Mouse (Mus musculus): Measurements from ENCODE around the gene Gm10097.

Gene Gm10097

DNA sequence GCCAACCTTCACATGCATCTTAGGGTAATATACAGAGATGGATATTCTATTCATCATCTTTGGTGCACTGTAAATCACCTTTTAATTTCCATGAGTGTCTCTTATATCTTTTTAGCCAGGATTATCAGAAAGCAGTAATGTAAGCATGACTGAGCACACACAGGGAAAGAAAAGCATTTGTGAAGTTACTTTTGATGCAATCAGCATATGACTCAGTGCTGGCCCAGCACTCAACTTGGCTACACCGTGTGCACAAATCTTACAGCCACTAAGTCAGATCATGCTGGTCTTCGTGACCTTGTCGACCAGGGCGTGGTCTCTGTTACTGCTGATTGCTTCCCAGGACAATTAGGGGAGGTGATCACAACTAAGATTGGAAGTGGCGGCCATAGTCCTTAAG lies 16.8 kb downstream of the Gm10097 start:
- DNase-seq (ENCODE audit: low spot score): peak; percentile 12

DNA sequence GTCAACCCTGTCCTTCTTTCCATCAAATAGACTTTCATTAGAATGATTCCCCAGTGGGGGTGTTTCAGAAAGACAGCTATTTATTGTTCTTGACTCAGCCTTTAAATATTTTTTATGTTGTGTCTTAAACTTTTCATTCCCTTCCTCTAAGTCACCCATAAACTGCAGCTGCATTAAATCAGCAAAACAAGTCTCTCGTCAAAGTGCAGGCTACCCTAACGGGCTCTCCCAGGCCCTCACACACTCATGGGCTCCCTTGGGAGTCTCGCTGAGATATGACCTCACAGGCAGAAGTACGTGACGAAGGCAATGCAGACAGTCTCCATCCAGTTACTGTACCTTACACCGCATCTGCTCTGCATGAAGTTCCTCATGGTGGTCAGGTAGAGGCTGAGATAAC lies 17.3 kb downstream of the Gm10097 start:
- DNase-seq (ENCODE audit: low spot score): no peak

DNA sequence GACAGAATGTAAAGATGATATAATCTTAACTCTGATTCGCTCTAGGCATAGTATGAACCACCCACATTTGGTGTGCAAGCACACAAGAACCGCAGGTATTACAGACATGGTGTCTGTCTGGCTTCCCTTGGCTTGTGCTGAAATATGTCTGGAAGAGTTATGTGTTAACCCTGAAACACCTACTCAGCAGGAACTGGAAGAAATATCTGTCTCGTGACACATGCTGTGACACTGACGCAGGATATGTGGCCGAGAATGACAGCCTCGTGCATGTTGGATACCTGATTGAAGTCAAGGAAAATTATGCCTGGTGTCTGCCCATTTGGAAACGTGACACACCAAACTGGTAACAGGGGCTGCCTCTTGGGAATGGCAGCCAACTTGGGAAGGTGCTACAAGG lies 18.3 kb downstream of the Gm10097 start:
- DNase-seq (ENCODE audit: low spot score): no peak

DNA sequence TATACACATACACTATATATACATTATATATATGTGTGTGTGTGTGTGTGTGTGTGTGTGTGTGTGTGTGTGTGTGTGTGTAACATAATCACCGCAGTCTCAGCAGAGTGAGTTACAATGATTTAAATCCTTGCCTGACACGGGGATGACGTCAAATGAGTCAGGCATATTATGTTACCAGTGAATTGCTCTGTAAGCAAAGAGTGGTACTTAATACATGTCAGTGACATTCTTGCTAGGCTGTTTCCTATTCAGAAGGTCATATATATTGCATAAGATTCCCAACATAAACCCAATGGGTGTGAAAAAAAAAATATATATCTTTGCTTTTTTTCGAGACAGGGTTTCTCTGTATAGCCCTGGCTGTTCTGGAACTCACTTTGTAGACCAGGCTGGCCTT lies 20.1 kb downstream of the Gm10097 start:
- no peak for DNase-seq (ENCODE audit: low spot score)

DNA sequence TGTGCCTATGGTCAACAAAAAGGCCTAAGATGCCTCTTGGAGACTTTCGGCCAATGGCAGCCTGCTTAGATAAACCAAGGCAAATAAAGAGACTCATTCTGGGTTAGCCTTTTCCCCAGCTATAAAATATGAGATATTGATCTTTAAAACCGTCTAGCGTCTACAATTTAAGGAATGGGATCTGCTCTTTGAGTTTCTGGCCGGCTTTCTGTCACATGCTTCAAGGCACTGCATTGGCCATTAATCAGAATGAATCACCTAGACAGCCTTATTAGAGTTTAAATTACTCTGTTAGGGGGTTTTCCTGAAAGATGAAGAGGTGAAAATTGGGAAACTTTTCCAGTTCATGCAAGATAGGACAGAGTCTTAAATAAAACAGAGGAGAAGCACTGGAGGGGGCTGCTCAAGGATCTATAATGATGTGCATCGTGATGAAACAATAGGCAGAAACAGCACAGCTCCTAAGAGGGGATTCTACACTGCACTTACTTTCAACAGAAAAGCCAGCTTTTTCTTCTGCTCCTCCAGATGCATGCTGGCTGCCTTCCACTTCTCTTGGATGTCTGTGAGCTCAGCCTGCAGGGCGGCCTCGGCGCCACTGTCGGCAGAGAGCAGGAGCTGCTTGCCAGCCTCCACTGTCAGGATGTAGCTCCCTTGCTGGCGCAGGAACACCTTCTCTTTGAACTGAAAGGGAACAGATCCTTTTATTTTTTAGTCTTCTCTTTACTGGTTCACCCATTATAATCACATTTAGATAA lies 28.2 kb downstream of the Gm10097 start:
- no peak for DNase-seq (ENCODE audit: low spot score)

DNA sequence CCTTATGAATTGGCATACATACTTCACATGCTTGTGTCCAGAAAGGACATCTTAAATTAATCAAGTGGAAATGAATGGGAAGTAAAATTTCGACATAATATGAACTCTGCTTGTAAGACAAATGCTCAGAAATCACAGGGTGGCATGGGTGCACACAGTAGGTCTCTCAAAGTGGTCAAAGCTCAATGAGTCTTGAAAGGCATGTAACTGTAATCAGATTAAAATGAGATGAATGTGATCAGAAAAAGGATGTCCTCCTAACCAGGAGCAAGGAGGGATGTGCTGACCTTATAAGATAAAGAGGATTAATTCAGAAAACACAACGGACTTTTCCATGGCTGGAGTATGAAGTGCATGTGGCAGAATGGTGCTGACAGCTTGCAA lies 28.8 kb downstream of the Gm10097 start:
- DNase-seq (ENCODE audit: low spot score): no peak

DNA sequence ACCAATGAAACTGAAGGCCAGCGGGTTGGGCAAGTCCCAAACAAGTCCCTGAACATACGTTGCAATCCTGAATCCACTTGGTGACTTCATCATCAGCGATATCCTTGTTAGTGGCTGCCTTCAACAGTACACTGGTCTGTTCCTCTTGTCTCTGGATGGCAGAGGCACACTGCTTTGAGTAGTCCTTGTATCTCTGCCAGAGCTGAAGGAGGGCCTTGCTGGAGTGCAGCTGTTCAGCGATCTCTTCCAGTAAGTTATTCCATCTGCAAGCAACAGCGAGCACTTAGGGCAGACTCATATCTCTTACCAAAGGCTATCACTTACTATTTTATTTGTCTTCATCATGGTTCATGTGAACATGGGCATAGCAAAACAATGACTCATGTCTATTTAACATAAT lies 41.8 kb downstream of the Gm10097 start:
- DNase-seq (ENCODE audit: low spot score): peak; percentile 30

DNA sequence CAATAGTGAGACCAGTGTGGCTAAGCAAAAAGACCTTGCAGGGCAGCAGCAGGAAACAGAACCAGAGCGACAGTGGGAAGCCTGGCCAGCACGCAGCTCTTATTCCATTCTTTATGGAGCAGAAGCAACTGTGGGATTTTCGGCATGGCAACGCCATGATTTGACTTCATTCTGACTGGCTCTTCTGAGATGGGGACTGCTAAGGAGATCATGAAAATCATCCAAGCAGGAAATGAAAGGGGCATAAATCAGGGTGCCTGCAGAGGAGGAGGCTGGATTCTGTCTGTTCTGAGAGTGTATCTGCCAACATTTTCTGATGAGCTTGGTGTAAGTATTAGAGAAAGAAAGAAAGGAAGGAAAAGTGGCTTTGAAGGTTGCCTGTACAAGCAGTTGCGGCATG lies 47.2 kb downstream of the Gm10097 start:
- no peak for DNase-seq (ENCODE audit: low spot score)

DNA sequence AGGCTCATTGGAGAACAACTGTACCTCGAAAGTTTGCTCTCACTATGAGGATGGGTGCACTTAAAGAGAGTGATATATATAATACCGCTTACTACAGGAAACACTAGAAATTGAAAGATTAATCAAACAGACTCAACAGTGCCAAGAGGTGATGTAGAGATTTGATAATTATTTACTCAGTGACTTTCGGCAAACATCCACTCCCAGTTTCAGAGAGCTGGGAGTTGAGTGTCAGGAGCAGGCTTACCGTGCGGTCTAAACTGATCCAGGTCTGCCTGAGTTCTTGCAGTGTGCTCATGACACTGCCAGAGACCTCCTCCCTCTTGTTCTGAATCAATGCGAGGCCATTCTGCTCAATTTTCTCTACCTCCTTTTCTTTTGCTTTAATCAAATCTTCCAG lies 47.7 kb downstream of the Gm10097 start:
- no peak for DNase-seq (ENCODE audit: low spot score)
